Mouse (Mus musculus) lung, postnatal 4 days (tissue): ENCODE data around the gene Xlr5c.
"Not testable (repeated sequence)": the region's sequence is repeated elsewhere in the genome, so short reads cannot be mapped to it uniquely, and the experiment has no call there.

Source experiments
- DNase-seq, 2 experiments: peaks; one replicate each; pipeline ENCODE4 v3.0.0; 2021

The Xlr5c gene

DNA sequence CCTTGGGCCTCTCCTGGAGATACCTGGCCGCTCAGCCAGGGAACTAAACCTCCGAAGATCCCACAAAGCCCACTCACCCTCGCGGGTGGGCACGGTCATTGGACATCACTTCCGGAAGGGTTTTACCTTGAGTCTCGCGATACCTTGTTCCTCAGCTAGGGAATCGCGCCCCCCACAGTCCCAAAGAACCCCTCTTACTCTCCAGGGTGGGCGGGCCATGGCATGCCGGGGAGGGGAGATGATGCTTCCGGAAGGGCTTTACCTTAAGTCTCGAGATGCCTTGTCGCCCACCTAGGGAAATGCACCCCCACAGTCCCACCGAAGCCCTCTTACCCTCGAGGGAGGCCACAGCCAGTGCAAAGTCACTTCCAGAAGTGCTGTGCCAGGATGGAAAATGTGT is at the start of gene Xlr5c, which contains the start of gene Xlr5a:
TSS of gene Xlr5c (minus strand) at position 101 of the 400 bp plus-strand sequence.
TSS of gene Xlr5a (minus strand) at position 101 of the 400 bp plus-strand sequence.
- not testable (repeated sequence) for DNase-seq

- DNase-seq = peak; percentile 83 to 90
Observed at GRCm38 (mm10) chrX:73342483-73342895, 49.7 kb upstream of the Xlr5c start, which contains the start of gene Zfp275. Gene Zfp275, plus strand, starts transcription at chrX:73342621.

- no peak for DNase-seq
Observed at GRCm38 (mm10) chrX:73342068-73342467, 49.3 kb upstream of the Xlr5c start.

DNA sequence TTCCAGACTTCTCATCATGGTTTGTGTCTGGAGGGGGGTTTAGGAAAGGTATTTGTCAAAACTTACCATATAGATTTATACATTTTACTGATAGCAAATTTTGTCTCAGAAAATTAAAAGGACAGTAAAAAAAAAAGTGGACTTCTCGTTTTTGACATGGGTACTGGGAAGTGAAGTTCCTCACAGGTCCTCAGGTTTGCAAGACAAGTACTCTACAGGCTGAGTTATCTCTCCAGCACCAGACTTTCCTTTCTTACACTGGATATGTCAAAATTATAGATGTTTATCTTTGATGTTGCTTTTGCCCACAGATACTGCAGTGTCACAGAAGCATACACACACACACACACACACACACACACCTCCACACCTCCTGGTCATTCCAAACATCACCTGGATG is 48.7 kb upstream of the Xlr5c start:
- DNase-seq = no peak

GRCm38 (mm10) chrX:73336740-73337139 is 44.0 kb upstream of the Xlr5c start, which contains the start of gene Gm45015:
Gene Gm45015, minus strand, starts transcription at chrX:73336840.
- no peak for DNase-seq

GRCm38 (mm10) chrX:73333548-73333947 is 40.8 kb upstream of the Xlr5c start:
- DNase-seq = no peak

GRCm38 (mm10) chrX:73327215-73327614 is 34.4 kb upstream of the Xlr5c start:
- no peak for DNase-seq

DNA sequence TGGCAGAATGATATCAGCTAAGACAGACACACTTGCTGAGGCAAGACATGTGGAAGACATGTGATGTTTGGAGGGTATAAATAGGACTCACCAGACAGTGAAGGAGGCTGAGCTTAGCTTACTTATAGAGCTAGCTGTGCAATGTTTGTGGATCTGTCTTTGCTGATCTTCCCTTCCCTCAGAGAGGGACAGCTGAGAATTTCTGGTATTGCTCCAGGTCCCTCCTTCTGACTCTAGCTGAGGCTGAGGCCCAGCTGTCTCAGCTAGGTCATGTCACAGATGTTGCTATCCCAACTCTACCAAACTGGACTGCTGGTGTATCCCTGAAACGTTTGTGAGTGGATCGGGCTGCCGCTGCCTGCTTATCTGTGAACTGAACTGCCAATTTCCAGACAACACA is 28.3 kb upstream of the Xlr5c start:
- no peak for DNase-seq

DNA sequence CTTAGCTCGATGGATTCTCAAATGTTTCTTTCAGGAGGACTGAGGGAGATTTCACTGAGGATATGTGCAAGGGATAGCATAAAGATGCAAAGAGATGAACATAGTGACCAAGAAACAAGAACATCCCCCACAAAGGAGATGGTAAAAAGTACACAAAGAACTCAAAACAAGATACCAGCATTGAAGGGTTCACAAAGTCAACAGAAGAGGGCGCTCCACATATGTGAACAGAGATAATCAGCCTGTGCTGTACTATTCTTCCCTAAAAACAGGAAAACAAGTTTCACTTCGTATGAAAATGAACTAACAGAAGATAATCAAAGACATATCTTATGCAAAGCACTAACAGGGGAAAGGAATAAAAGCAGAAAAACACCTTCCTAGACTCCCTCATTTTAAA is 19.7 kb upstream of the Xlr5c start:
- DNase-seq = peak in 1 of 2 experiments; percentile 9

- not testable (repeated sequence) for DNase-seq
Observed at GRCm38 (mm10) chrX:73295745-73296144, 3.0 kb upstream of the Xlr5c start.

- DNase-seq = not testable (repeated sequence)
Observed at GRCm38 (mm10) chrX:73265270-73265669, 27.5 kb downstream of the Xlr5c start, which contains the start of gene Xlr3c. Gene Xlr3c, minus strand, starts transcription at chrX:73265390.

GRCm38 (mm10) chrX:73262428-73262827 is 30.3 kb downstream of the Xlr5c start:
- DNase-seq = not testable (repeated sequence)

DNA sequence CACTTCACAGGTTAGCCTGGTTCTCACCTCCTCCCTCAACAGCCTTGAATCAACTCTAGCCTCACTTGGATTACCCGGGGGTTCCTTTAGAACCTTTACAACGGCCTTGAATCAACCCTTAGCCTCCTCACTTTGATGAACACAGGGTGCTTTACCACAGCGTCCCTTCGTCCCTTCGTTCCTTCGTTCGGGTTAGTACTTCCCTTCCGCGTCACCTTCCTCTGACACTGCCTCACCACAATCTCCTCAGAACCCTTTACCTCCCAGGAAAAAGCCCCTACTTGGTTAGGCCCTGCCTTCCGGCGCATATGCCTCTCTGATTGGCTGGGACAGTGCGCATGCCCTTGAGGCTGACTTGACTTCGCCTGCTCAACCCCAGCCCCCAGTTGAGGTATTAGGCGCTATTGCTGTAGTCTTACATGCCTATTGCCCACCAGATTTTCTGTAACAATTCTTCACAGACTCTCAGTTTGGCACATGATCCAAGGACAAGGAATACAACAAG is 49.9 kb downstream of the Xlr5c start, which contains the start of gene Xlr4c:
TSS of gene Xlr4c (minus strand) at position 310 of the 505 bp plus-strand sequence.
- not testable (repeated sequence) for DNase-seq
